9 mouse cellular contexts compared by ENCODE assay signal in the genomic region with DNA sequence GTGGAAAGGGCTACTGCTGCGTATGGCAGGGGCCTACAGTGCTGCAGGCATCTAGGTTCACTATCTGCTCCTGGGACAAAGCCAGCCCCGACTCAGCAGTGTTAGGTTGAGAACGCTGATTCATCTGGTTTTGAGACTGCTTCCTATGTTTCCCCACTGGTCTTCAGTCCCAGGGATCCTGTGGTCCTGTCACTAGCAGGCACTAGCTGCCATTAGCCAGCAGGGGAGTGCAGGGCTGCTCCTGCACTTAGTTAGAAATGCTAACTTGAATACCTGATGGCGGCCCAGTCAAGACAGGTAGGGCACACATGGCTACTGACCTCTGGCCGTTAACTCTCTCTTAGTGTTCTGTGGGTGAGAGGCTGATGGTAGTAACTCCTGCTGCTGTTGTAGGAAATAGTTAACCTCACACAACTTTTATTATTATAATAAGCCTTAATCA. TPM values are rescaled to one million over a fixed set of nuclear protein-coding genes. Genes with fewer than 3 reads are reported as not detected.
DNase-seq lines count a peak whose midpoint lies in the region; ATAC-seq and TF ChIP-seq lines count a peak whose summit lies in the region.
"Had no signal": no experiment of that assay in that cellular context is flagged by ENCODE, and none has a peak within 500 bp of the region (broad histone marks: within the 10 kb centered on the region; RNA-seq: fewer than 3 reads in every experiment).

No protein-coding gene starts in this region.

- intact Hi-C loops in left cerebral cortex, postnatal 4 days (cut with DNase I): no loop called here
- intact Hi-C loops in heart, postnatal 10 days (cut with DNase I): no loop called here

- peak overlapping the region; percentile 44; the same call in 1 of the 2 replicates for H3K4me2 ChIP-seq in liver, embryonic 16.5 days (ENCODE audit: low read depth, low read length)
- H3K4me2 ChIP-seq in forebrain, postnatal 0 days (ENCODE audit: low read depth): no peak overlapping the region
- H3K4me2 ChIP-seq: midbrain, embryonic 12.5 days had no signal

- H3K36me3 ChIP-seq in liver, embryonic 16.5 days (ENCODE audit: control insufficient read depth, insufficient read depth): peaks cover 6% of the 10 kb centered on the region
- peaks cover 57% of the 10 kb centered on the region for H3K36me3 ChIP-seq in forebrain, postnatal 0 days (ENCODE audit: insufficient read depth)

- no peak overlapping the region for H3K27ac ChIP-seq in layer of hippocampus, adult 2 months
- peak overlapping the region; percentile 90 for H3K27ac ChIP-seq in liver, embryonic 16.5 days (ENCODE audit: low read length)
- H3K27ac ChIP-seq in forebrain, postnatal 0 days (ENCODE audit: low read depth, low read length): no peak overlapping the region
- H3K27ac ChIP-seq: midbrain, embryonic 12.5 days had no signal

- 34% methylated on average over 5 of the region's 5 CpGs for WGBS in liver, embryonic 16.5 days (ENCODE audit: insufficient replicate concordance)
- WGBS in forebrain, postnatal 0 days: 76% methylated on average over 5 of the region's 5 CpGs

- H3K4me3 ChIP-seq in layer of hippocampus, adult 2 months: no peak overlapping the region
- no peak overlapping the region for H3K4me3 ChIP-seq in liver, embryonic 16.5 days (ENCODE audit: low read depth, low read length)
- no peak overlapping the region for H3K4me3 ChIP-seq in forebrain, postnatal 0 days (ENCODE audit: low read depth, low read length)
- H3K4me3 ChIP-seq: midbrain, embryonic 12.5 days had no signal

- peak; percentile 41 for ATAC-seq in liver, embryonic 16.5 days (ENCODE audit: low read depth)
- no peak for ATAC-seq in forebrain, postnatal 0 days

- no peak for DNase-seq in layer of hippocampus, adult 2 months (ENCODE audit: low spot score in 2 of 2)
- no peak for DNase-seq in layer of hippocampus, adult 9-11 months
- DNase-seq in c-Kit-positive CD71-positive TER-119-positive erythroid progenitor cells, embryonic 14.5 days (ENCODE audit: low spot score): peak; percentile 41
- DNase-seq in gastrocnemius, postnatal 25 days: peak; percentile 55
- no peak for DNase-seq in left cerebral cortex, postnatal 4 days
- no peak for DNase-seq in heart, postnatal 10 days
- no peak for DNase-seq in forebrain, postnatal 0 days

- peak; percentile 31 for TF ChIP-seq CTCF in layer of hippocampus, adult 2 months (conservative IDR thresholded peaks at IDR 0.05)
- no peak for TF ChIP-seq CTCF in forebrain, postnatal 0 days (IDR thresholded peaks at IDR 0.05; ENCODE audit: low read depth)

- H3K27me3 ChIP-seq in liver, embryonic 16.5 days (ENCODE audit: control insufficient read depth, insufficient read depth, low read depth, low read length): no peaks in the 10 kb centered on the region
- no peaks in the 10 kb centered on the region for H3K27me3 ChIP-seq in forebrain, postnatal 0 days (ENCODE audit: insufficient read depth, low read length)
- H3K27me3 ChIP-seq: midbrain, embryonic 12.5 days had no signal

- peaks cover 47% of the 10 kb centered on the region for H3K4me1 ChIP-seq in liver, embryonic 16.5 days (ENCODE audit: control insufficient read depth, low read depth, low read length)
- no peaks in the 10 kb centered on the region for H3K4me1 ChIP-seq in forebrain, postnatal 0 days (ENCODE audit: insufficient read depth)
- H3K4me1 ChIP-seq: midbrain, embryonic 12.5 days had no signal

- H3K9ac ChIP-seq in liver, embryonic 16.5 days (ENCODE audit: low read depth, low read length): peak overlapping the region; percentile 11; the same call in 1 of the 2 replicates
- H3K9ac ChIP-seq in forebrain, postnatal 0 days: no peak overlapping the region
- H3K9ac ChIP-seq: midbrain, embryonic 12.5 days had no signal

- no peaks in the 10 kb centered on the region for H3K9me3 ChIP-seq in liver, embryonic 16.5 days (replicated peaks; ENCODE audit: control insufficient read depth, low read length)
- H3K9me3 ChIP-seq in forebrain, postnatal 0 days (ENCODE audit: low read length): no peaks in the 10 kb centered on the region
- H3K9me3 ChIP-seq: midbrain, embryonic 12.5 days had no signal

RNA-seq across cellular contexts. Expression of gene Dop1b, which starts 32.4 kb away (rescaled TPM):
- 100 to 1,000 TPM in 1 of 2 experiments, 10 to 100 TPM in 1; 98.8 to 108 TPM for total RNA-seq in layer of hippocampus, adult 2 months (2021)
- 10 to 100 TPM; 20.6 to 26.9 TPM for total RNA-seq in gastrocnemius, postnatal 25 days (2021)
- 17.2 and 21.6 TPM in 2 replicates for polyA plus RNA-seq in liver, embryonic 16.5 days (2015; fragmentation: Nextera tagmentation; extraction: Ambion mirVana)
- total RNA-seq in left cerebral cortex, postnatal 4 days (2021): 10 to 100 TPM; 94.6 to 97.1 TPM
- total RNA-seq in heart, postnatal 10 days (2021): 10 to 100 TPM; 16.5 to 20.9 TPM
- total RNA-seq in forebrain, postnatal 0 days (2014; rRNA removed): 38.7 and 48.4 TPM in 2 replicates
- 19.4 and 22.0 TPM in 2 replicates for polyA plus RNA-seq in forebrain, postnatal 0 days (2015; fragmentation: Nextera tagmentation; extraction: Ambion mirVana)

Comparison
In these comparisons a context has a peak if more than half of its experiments do, and no peak if none do; other contexts are left out.
1. DNase-seq: peak in c-Kit-positive CD71-positive TER-119-positive erythroid progenitor cells, embryonic 14.5 days (single experiment) and gastrocnemius, postnatal 25 days (single experiment); none in layer of hippocampus, adult 2 months (0 of 2), layer of hippocampus, adult 9-11 months (single experiment), left cerebral cortex, postnatal 4 days (single experiment), heart, postnatal 10 days (0 of 2) and forebrain, postnatal 0 days (single experiment).